Mouse (Mus musculus) kidney, adult 8-10 months (tissue): ENCODE results near the gene Lgals3.

ENCODE experiments used
- DNase-seq, 2 experiments: peaks; one replicate each; pipeline ENCODE4 v3.0.0; 2022

Gene Lgals3

GRCm38 (mm10) chr14:47370790-47371189, 3.2 kb downstream of the Lgals3 start:
- no peak for DNase-seq

- no peak for DNase-seq
Observed at GRCm38 (mm10) chr14:47371689-47372088, 4.1 kb downstream of the Lgals3 start.

- peak; percentile 39 to 49 for DNase-seq
Observed at GRCm38 (mm10) chr14:47373728-47374678, 6.5 kb downstream of the Lgals3 start.

GRCm38 (mm10) chr14:47376526-47376925, 9.0 kb downstream of the Lgals3 start:
- no peak for DNase-seq

GRCm38 (mm10) chr14:47378336-47378735, 10.8 kb downstream of the Lgals3 start:
- no peak for DNase-seq

GRCm38 (mm10) chr14:47383911-47384310, 16.4 kb downstream of the Lgals3 start:
- no peak for DNase-seq

GRCm38 (mm10) chr14:47384653-47385052, 17.1 kb downstream of the Lgals3 start:
- no peak for DNase-seq

GRCm38 (mm10) chr14:47386125-47386524, 18.6 kb downstream of the Lgals3 start:
- DNase-seq, result no peak

- no peak for DNase-seq
Observed at GRCm38 (mm10) chr14:47393354-47394094, 26.0 kb downstream of the Lgals3 start.

- DNase-seq, result no peak
Observed at GRCm38 (mm10) chr14:47395007-47395406, 27.5 kb downstream of the Lgals3 start.

GRCm38 (mm10) chr14:47395462-47396026, 28.0 kb downstream of the Lgals3 start:
- no peak for DNase-seq

GRCm38 (mm10) chr14:47396165-47396652, 28.7 kb downstream of the Lgals3 start:
- peak in 1 of 2 experiments; percentile 25 for DNase-seq

GRCm38 (mm10) chr14:47402735-47403134, 35.2 kb downstream of the Lgals3 start:
- no peak for DNase-seq

GRCm38 (mm10) chr14:47406000-47406399, 38.4 kb downstream of the Lgals3 start:
- DNase-seq, result no peak

GRCm38 (mm10) chr14:47417346-47417745, 49.8 kb downstream of the Lgals3 start:
- DNase-seq, result peak in 1 of 2 experiments; percentile 4

- DNase-seq, result peak; percentile 90 to 94
Observed at GRCm38 (mm10) chr14:47417775-47418665, 50.5 kb downstream of the Lgals3 start, which contains the start of gene Dlgap5. Gene Dlgap5, minus strand, starts transcription at chr14:47418407.

GRCm38 (mm10) chr14:47418666-47418991, 51.1 kb downstream of the Lgals3 start:
- DNase-seq, result no peak

- DNase-seq, result no peak
Observed at GRCm38 (mm10) chr14:47419034-47419625, 51.6 kb downstream of the Lgals3 start.

- DNase-seq, result no peak
Observed at GRCm38 (mm10) chr14:47419723-47420276, 52.2 kb downstream of the Lgals3 start.

GRCm38 (mm10) chr14:47421606-47422005, 54.1 kb downstream of the Lgals3 start:
- no peak for DNase-seq

GRCm38 (mm10) chr14:47422466-47422865, 54.9 kb downstream of the Lgals3 start:
- no peak for DNase-seq
